Mouse (Mus musculus): ENCODE measurements around the gene Raet1d.
"Not testable (repeated sequence)": the region's sequence is repeated elsewhere in the genome, so short reads cannot be mapped to it uniquely, and the experiment has no call there.

GRCm38 (mm10) chr10:22402225-22402917 lies 42.0 kb downstream of the Raet1d start:
- not testable (repeated sequence) for TF ChIP-seq CTCF, POLR2A (IDR thresholded peaks at IDR 0.05; ENCODE audit: insufficient read depth, low read depth, low read length)

All from olfactory bulb, adult 2 months (tissue).